Mouse (Mus musculus): ENCODE results near the gene Frmd7.

DNA sequence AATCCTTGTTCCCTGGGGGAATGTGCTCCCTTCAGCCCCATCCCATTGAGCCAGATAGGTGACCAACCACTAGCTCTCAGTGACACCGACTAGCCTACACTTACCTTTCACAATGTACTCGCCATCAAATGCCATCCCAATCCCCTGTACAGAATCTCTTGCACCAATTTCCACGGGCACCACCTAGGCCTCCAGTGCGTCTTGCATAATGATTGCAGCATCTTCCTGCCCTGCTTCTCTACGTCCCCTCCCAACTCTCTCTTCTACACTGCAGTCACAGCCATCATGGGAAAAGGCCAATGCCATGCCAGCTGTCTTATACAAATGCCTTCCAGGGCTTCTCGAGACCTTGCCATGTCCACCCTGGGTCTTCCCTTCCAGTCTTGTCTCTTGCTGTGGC, 47.4 kb upstream of the Frmd7 start:
- TF ChIP-seq E2F4 (IDR thresholded peaks at IDR 0.05; ENCODE audit: insufficient replicate concordance, low read depth, low read length) = no peak
- no peak for TF ChIP-seq POLR2AphosphoS2 (IDR thresholded peaks at IDR 0.05; ENCODE audit: low read depth, low read length)
- TF ChIP-seq MYC (IDR thresholded peaks at IDR 0.05; ENCODE audit: low read depth, low read length) = no peak
- no peak for TF ChIP-seq RCOR1 (conservative IDR thresholded peaks at IDR 0.05; ENCODE audit: low read depth, low read length)
- TF ChIP-seq EP300 (IDR thresholded peaks at IDR 0.05; ENCODE audit: low read length) = no peak
- no peak for TF ChIP-seq POLR2A (IDR thresholded peaks at IDR 0.05; ENCODE audit: low read depth, low read length)
- no peak for TF ChIP-seq CTCF (conservative IDR thresholded peaks at IDR 0.05 in 1 of 2, IDR thresholded peaks at IDR 0.05 in 1 of 2; ENCODE audit: low read depth in 2 of 2, low read length in 2 of 2)
